Comparison of ENCODE assay signal across 24 mouse cellular contexts in the genomic region with DNA sequence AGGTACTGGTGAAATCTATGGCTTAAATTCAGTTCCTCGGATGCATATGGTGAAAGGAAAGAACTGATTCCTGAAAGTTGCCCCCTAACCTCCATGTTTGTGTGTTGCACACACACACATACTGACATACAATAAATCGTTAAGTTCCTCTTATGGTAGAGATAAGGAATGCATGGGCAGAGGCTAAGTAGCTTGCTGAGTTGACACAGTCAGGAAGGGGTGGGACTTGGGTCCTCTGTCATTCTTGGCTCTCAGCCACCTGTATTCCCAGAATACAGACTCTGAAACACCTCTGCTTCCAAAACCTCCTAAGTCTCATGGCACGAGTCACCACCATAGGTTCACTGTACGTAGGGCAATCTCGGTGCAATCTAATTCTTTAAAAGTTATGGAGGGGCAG.
DNase-seq lines count a peak whose midpoint lies in the region; ATAC-seq and TF ChIP-seq lines count a peak whose summit lies in the region.
"Had no signal": no experiment of that assay in that cellular context is flagged by ENCODE, and none has a peak within 500 bp of the region (broad histone marks: within the 10 kb centered on the region; RNA-seq: fewer than 3 reads in every experiment).

No protein-coding gene starts in this region.

- 0 out of 2 replicates have a peak, but pooled peaks have one; percentile 21 for TF ChIP-seq EP300 in lung, postnatal 0 days (IDR thresholded peaks at IDR 0.05)

- peak; percentile 61 for DNase-seq in kidney, postnatal 0 days (ENCODE audit: low spot score)
- no peak for DNase-seq in kidney, adult 11 months
- DNase-seq in lung, postnatal 0 days (ENCODE audit: low spot score) = peak; percentile 54
- no peak for DNase-seq in lung, postnatal 25 days (ENCODE audit: low spot score)
- DNase-seq in gastrocnemius, postnatal 14 days = no peak
- DNase-seq: adrenal gland, postnatal 14 days; cerebellum, adult 2 months; gastrocnemius, adult 2 months; heart, postnatal 4 days; kidney, postnatal 4 days; liver, embryonic 13.5 days; right cerebral cortex, adult 18-20 months; right cerebral cortex, postnatal 4 days; thymus, adult 18-20 months; thymus, postnatal 36 days had no signal

- intact Hi-C loops in gastrocnemius, postnatal 14 days (cut with DNase I; ENCODE audit: low total_unique reads) = no loop called here

- H3K9me3 ChIP-seq in kidney, postnatal 0 days (replicated peaks; ENCODE audit: low read length) = no peaks in the 10 kb centered on the region
- H3K9me3 ChIP-seq in lung, postnatal 0 days (ENCODE audit: low read length) = no peaks in the 10 kb centered on the region
- H3K9me3 ChIP-seq: embryonic facial prominence, embryonic 15.5 days; liver, embryonic 13.5 days; midbrain, embryonic 12.5 days; neural tube, embryonic 15.5 days; stomach, embryonic 15.5 days had no signal

- no peak overlapping the region for H3K4me3 ChIP-seq in kidney, postnatal 0 days (replicated peaks; ENCODE audit: low read depth, low read length)
- no peak overlapping the region for H3K4me3 ChIP-seq in lung, postnatal 0 days (ENCODE audit: low read depth, low read length)
- H3K4me3 ChIP-seq: embryonic facial prominence, embryonic 15.5 days; gastrocnemius, adult 2 months; liver, embryonic 13.5 days; midbrain, embryonic 12.5 days; neural tube, embryonic 15.5 days; stomach, embryonic 15.5 days had no signal

- H3K4me2 ChIP-seq in kidney, postnatal 0 days (ENCODE audit: low read length) = no peak overlapping the region
- no peak overlapping the region for H3K4me2 ChIP-seq in lung, postnatal 0 days (replicated peaks; ENCODE audit: low read depth, low read length)
- H3K4me2 ChIP-seq: embryonic facial prominence, embryonic 15.5 days; hindbrain, embryonic 14.5 days; liver, embryonic 13.5 days; midbrain, embryonic 12.5 days; neural tube, embryonic 15.5 days; stomach, embryonic 15.5 days had no signal

- H3K36me3 ChIP-seq in kidney, postnatal 0 days (ENCODE audit: insufficient read depth, low read length) = no peaks in the 10 kb centered on the region
- no peaks in the 10 kb centered on the region for H3K36me3 ChIP-seq in lung, postnatal 0 days (ENCODE audit: insufficient read depth, low read length)
- H3K36me3 ChIP-seq: embryonic facial prominence, embryonic 15.5 days; liver, embryonic 13.5 days; midbrain, embryonic 12.5 days; neural tube, embryonic 15.5 days; stomach, embryonic 15.5 days had no signal

- no peak overlapping the region for H3K9ac ChIP-seq in kidney, postnatal 0 days (ENCODE audit: low read depth, low read length)
- H3K9ac ChIP-seq in lung, postnatal 0 days (replicated peaks; ENCODE audit: low read depth) = no peak overlapping the region
- H3K9ac ChIP-seq: embryonic facial prominence, embryonic 15.5 days; hindbrain, embryonic 14.5 days; liver, embryonic 13.5 days; midbrain, embryonic 12.5 days; neural tube, embryonic 15.5 days; stomach, embryonic 15.5 days had no signal

- 66% methylated on average over 5 of the region's 5 CpGs for WGBS in kidney, postnatal 0 days
- 31% methylated on average over 5 of the region's 5 CpGs for WGBS in lung, postnatal 0 days

- H3K27me3 ChIP-seq in kidney, postnatal 0 days (ENCODE audit: insufficient read depth, low read length) = no peaks in the 10 kb centered on the region
- H3K27me3 ChIP-seq in lung, postnatal 0 days (replicated peaks; ENCODE audit: insufficient read depth, low read length) = no peaks in the 10 kb centered on the region
- H3K27me3 ChIP-seq: embryonic facial prominence, embryonic 15.5 days; liver, embryonic 13.5 days; midbrain, embryonic 12.5 days; neural tube, embryonic 15.5 days; stomach, embryonic 15.5 days had no signal

- no peak for ATAC-seq in kidney, postnatal 0 days (replicated peaks; ENCODE audit: low FRiP score, low read depth)
- ATAC-seq in lung, postnatal 0 days = no peak
- ATAC-seq in granulocyte monocyte progenitor cell, adult 5-6 weeks (replicated peaks; ENCODE audit: poor library complexity, severe bottlenecking) = peak; percentile 44; the same call in 1 of the 2 replicates
- no peak for ATAC-seq in CD4-positive, CD25-positive, alpha-beta regulatory T cell, adult 4 months
- ATAC-seq: forebrain, embryonic 14.5 days had no signal

- no peak for TF ChIP-seq CTCF in kidney, postnatal 0 days (IDR thresholded peaks at IDR 0.05; ENCODE audit: low read depth)
- TF ChIP-seq CTCF in lung, postnatal 0 days (IDR thresholded peaks at IDR 0.05) = no peak

- H3K4me1 ChIP-seq in kidney, postnatal 0 days (replicated peaks; ENCODE audit: insufficient read depth, low read length) = 0 out of 2 replicates have a peak, but pooled peaks cover under 1% of the 10 kb centered on the region
- peaks cover 7% of the 10 kb centered on the region; the same call in 1 of the 2 replicates for H3K4me1 ChIP-seq in lung, postnatal 0 days (ENCODE audit: insufficient read depth, low read depth, low read length)
- H3K4me1 ChIP-seq: liver, embryonic 13.5 days; midbrain, embryonic 12.5 days; neural tube, embryonic 15.5 days; stomach, embryonic 15.5 days had no signal

- H3K27ac ChIP-seq in kidney, postnatal 0 days = no peak overlapping the region
- H3K27ac ChIP-seq in lung, postnatal 0 days (ENCODE audit: low read length) = no peak overlapping the region
- H3K27ac ChIP-seq: embryonic facial prominence, embryonic 15.5 days; gastrocnemius, adult 2 months; hindbrain, embryonic 14.5 days; liver, embryonic 13.5 days; macrophage; midbrain, embryonic 12.5 days; neural tube, embryonic 15.5 days; stomach, embryonic 15.5 days had no signal

Comparison
In these comparisons a context has a peak if more than half of its experiments do, and no peak if none do; other contexts are left out.
1. DNase-seq: peak in kidney, postnatal 0 days (single experiment) and lung, postnatal 0 days (single experiment); none in kidney, adult 11 months (single experiment), lung, postnatal 25 days (single experiment) and gastrocnemius, postnatal 14 days (single experiment).